Mouse (Mus musculus) layer of hippocampus, postnatal 10 days (tissue): ENCODE data around the gene Ddit4l. TPM values are rescaled to one million over a fixed set of nuclear protein-coding genes. Genes with fewer than 3 reads are reported as not detected.
A peak's percentile ranks its signal among the peaks of the same experiment; 100 is the strongest.
"Not testable (repeated sequence)": the region's sequence is repeated elsewhere in the genome, so short reads cannot be mapped to it uniquely, and the experiment has no call there.

ENCODE experiments used
- DNase-seq, 2 experiments: peaks; one replicate each; pipeline ENCODE4 v3.0.0; 2021; ENCODE audit warnings: low spot score in 2 of 2
- long read RNA-seq: library from polyadenylated mRNA; stranded (forward); transcript quantifications from one replicate; pipeline ENCODE4 v2.0.0, GENCODE M21; 2023
- total RNA-seq, 2 experiments: library from RNA; stranded (reverse); gene quantifications; 2 replicates each; pipeline ENCODE4 v1.2.3; 2021

Ddit4l gene
- total RNA-seq, result 10 to 100 TPM; 10.6 to 12.0 TPM
- long read RNA-seq, transcript Ddit4l-201 (3 exons, 2,722 nt), result major isoform, 18 of 20 reads
- long read RNA-seq, partial matches to known transcripts, result 0 of 20 reads
- long read RNA-seq, other reads (novel, unspliced or antisense), result 0 of 20 reads

DNA sequence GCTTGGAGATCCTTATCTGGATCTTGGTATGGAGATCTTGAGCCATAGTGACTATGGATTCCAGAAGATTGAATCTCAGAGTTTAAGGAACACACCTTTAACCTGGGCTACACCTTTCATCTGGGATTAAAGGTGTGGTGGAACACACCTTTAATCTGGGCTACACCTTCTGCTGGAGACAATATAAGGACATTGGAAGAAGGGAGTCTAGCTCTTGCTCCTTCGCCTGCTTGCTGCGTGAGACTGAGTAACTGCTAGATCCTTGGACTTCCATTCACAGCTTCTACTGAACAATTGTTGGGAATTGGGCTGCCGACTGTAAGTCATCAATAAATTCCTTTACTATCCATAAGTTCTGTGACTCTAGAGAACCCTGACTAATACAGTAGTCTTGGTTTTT, at the start of gene Ddit4l:
Gene Ddit4l (plus strand): TSS at position 301 of the 400 bp plus-strand sequence.
- not testable (repeated sequence) for DNase-seq

DNA sequence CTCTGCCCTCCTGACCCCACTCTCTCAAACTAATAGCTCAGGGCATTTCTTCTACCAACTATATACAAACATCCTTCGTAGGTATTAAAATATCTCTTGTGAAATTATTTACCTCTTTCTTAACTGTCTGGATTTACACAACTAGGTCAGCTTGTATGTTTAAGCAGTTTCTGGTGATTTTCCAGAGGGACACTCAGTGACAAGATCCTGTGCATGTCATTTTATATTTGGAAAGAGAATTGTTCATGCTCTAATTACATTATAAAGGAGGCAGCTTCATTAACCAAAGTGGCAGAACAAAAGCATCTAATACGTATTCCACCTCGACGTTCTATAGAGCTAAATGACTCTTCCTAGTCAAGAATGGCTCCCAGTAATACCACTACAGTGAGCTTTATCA, 45.3 kb upstream of the Ddit4l start:
- DNase-seq, result no peak

DNA sequence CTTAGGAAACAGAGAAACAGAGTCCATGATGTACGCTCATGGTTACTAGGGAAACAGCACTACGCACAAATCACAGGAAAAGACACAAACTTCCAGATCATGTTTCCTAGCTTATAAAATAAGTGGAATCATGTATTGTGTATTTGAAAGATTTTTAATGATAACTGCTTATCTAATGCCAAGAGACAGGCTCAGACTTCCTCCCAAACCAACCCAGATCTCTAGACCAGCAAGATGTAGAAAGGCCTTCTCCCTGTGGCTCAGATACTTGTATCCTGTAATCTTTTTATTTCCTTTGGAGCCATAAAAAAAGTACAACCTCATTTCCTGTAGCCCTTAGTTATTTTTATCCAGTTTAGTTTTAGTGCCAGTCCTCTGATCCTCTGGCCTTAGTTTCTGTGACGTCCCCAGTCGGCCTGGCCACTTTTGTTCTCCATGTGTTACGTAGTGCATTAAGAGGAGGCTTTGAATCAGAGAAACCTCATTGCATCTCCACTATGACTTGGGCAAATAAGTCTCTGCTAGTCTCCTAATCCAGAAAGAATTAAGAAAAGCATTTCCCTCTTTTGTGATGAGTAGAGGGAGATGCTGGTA, 34.9 kb upstream of the Ddit4l start:
- no peak for DNase-seq

DNA sequence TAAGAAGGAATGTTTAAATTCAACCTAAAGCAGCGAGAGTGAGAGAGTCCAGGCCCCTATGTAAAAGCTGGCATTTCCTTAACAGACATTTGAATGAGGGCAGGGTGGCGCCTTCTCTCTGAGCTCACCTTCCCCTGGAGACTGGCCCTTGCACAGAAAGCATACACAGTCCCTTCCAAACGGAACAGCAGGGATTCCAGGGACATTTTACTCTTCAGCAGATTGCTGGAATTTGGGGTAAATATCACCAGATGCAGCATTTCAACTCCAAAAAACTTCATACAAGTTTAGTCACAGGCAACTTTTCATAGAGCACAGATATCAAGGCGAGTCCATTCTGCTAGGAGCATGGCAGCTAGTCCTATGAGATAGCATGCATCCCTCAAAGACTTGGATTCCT, 31.6 kb upstream of the Ddit4l start:
- DNase-seq, result no peak

DNA sequence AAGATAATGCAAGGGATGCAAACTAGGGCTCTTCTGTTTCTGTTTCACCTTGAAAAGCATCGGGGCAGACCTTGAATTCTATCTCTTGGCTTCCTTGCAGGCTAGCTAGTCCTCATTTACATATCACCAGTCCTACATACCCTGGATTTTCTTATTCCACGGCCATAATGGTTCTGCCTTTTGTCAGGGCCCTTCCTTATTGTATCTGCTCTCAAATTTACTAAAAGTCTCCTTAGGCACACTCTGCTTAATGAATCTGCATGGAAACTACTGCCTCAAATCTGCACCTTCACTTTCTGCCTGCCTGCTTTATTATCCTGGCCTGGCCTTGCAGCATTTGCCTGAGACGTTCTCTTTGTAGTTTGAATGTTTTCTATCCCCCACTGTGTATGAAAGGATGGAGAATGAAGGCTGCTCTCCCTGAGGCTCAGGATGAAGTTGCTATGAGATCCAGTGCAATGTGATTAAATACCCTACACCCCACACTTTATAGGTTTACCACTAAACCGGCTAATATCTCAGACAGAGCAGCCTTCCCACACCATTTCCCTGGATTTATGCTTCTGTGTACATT, 27.0 kb upstream of the Ddit4l start:
- no peak for DNase-seq

DNA sequence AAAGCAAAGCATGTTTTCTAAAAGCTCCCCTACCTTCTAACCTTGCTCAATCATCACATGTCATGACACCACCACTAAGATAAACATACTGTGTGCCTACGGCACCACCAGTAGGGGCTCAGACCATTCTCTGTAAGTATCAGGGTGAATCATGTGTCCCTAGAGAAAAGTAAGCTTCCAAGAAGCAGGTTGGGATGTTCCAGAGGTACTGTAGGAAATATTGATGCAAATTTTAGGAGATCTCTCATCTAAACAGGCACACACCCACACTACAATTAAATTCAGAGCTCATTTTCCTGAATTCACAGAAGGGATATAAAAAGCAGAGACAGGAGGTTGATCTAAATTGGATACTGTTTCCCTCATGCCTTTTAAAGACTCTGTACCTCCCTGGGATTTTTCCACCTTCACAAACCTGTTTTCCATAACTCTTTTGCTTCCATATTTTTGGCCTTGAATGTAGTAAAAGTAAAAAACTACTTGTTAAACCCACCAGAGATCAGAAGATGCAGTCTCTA, 12.4 kb upstream of the Ddit4l start:
- no peak for DNase-seq

DNA sequence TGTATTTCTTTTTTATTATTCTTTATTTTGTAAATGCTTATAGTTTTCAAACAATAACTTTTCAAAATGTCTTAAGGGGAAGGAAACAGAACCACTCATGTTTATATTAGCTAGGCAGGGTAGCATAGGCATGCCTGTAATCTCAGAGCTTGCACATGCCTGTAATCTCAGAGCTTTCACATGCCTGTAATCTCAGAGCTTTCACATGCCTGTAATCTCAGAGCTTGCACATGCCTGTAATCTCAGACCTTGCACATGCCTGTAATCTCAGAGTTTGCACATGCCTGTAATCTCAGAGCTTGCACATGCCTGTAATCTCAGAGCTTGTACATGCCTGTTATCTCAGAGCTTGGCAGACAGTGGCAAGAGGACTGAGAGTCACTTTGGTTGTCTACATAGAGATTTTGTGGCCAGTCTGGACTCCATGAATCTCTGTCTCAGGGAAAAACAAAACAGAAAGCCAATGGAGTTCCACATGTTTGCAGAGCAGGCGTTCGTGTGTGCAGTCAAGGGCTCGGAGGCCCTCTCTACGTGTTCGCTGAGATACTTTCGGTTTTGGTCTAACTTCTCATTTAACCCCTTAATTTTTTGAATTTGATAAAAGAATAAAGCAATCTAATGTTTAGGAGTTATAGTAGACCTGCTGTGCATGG, 10.8 kb upstream of the Ddit4l start:
- no peak for DNase-seq

DNA sequence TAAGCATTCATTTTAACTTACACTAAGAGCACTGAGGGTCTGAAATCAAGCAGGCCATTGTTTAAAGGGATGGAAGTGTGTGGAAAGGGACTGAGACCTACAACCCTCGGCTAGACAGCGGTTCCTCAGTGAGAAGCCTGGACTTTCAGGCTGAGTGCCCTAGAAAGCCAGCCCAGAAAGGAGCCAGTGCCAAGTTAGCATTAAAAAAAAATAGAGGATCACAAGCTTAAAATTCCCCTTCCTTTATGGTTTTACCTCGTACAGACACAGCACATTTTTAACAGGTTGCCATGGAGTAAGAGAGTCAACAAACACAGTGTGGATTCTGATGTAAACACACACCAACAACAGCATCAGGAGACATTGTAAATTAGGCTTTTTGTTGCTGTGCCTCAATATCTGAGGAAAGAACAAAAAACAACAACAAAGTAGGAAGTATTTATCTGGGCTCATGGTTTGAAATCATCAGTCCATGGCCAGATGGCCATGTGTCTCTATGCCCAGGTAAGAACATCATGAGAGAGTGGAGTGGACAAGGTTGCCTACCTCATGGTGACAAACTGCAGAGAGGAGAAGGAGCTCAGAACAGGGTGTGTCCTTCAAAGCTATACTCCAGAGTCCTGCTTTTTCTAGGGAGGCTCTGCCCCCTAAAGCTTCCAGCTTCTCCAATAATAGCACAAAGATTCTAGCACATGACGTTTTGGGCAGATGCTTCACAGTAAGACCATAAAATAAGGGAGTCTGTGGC, 10.1 kb upstream of the Ddit4l start:
- DNase-seq, result no peak

DNA sequence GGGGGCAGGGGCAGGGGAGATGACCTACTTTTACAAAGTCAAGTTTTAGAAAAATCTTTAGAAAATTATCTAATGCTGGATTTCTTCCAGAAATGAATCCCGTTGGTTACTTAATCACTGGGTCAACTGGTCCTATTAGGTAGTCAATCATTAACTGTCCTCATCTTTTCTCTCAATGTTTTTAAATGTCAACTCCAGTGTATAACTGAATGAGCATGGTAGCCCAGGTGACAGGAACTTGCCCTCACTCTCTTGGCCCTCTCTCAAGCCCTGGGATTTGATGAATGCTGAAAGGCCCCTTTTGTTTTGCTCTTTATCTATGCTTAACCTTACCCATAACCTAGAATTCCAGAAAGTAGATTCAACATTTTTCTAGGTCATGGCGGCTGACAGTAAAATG, 9.4 kb upstream of the Ddit4l start:
- no peak for DNase-seq

DNA sequence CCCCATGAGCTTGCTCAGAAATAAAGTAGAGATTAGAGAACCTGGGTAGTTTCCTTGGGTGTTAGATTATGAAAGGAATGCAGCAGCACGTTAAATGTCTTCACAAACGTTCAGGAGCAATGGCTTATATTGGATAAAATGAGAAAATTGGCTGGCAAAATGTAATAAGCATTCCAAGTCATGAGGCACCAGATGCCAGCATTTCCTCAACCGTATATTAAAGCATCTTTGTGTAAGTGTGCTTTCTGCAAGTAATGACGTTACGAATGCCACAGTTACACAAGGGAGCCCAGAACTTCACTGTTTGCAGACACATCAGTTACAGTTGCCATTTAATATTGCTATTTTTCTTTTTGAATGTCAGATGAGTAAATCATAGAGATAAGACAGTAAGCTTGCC, 872 bp upstream of the Ddit4l start:
- DNase-seq, result no peak

DNA sequence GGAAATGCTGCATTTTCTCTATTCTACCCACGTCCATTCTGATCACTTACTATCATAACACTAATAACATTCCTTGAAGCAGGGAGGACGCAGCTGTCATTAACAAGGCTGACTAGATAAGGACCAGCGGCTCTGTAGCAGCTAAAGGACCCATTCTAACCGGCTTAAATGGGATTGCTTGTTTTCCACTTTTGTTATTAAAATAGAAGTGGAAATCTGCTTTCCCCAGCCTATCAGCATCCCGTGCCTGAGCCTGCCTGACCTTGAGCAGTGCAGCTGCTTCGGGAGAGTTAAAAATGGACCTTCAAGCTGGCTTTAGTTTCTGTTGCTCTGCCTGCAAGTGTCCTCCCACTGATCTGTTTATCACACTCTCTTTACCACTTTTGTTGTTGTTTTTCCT, 679 bp downstream of the Ddit4l start:
- no peak for DNase-seq

DNA sequence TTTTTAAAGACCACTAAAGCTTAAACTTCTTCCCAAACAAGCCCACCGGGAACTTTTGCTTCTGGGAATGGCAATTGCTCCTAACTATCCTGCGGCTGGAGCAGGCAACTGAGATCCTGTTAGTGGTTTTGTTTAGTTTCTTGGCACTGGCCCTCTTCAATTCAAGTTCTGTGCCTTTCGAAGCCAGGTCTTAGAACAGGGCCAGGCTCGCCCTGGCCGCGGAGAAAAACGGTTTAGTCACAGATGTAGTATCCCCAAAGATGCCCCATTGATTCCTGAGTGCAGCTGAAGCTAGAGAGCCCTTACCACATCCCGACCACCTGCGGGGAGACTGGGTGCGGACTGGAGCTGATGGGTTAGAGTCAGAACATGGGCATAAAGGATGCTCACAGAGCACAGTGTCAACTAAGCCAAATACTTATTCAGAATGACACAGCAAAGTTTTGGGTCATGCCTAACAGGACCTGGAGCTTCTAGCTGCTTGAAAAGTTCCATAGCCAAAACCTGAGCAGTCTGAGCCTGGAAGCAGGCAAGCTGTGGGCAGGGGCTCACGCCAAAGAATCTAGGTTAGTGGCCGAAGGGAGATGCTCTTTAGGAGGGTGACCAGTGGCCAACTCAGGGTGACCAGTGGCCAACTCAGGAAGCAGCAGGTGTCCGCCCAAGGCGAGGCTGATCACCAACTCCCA, 1.6 kb downstream of the Ddit4l start:
- DNase-seq, result peak; percentile 16 to 34

DNA sequence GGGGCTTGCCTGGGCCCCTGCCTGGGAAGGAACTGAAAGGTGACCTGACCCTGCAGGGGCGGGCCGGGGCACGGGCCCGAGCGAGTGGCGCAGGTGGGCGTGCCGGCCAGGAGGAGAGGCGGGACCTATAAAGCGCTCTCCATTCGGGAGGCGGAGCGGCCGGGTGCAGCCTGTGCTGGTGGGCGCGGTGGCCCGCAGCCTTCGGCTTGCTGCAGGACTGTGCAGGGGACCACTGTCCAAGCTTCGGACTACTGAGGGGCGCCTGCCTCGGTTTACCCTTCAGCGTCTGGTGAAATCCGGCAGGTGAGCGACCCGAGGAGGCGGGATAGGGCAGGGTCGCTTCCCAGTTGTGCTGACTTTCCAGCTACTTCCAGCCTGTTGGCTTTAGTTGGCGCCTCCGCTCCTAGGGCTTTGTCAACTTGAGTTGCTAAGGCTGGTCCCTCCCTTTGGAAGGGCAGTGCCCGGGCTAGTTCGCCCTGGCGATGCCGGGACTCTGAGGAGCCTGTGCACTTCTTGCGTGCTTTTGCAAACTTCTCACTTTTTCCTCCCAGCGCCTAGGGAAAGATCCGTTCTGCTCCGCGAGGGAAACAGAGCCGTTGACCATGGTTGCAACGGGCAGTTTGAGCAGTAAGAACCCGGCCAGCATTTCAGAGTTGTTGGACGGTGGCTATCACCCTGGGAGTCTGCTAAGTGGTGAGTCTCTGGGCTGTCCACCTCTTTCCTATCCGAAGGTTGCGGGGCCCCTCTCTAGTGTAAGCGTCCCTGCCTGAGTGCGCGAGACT, 2.4 kb downstream of the Ddit4l start:
- DNase-seq, result peak; percentile 38 to 55

DNA sequence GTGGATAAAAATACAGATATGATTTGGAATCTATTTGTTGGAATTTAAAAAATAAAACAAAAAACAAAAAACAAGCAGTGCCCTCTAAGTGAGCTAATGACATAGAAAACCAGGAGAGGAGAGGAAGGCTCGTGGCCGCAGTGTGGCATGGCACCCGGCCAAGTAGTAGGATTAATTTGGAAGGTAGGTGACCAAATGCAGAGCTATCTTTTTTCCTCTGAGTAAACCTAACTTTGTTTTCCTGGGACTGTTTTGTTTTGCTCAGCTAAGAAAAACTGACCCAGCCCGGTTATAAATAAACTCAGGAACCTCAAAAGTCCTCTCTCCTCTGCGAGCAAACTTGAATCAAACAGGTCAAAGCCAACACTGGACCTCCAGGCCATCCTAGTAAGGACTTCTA, 3.6 kb downstream of the Ddit4l start:
- no peak for DNase-seq

DNA sequence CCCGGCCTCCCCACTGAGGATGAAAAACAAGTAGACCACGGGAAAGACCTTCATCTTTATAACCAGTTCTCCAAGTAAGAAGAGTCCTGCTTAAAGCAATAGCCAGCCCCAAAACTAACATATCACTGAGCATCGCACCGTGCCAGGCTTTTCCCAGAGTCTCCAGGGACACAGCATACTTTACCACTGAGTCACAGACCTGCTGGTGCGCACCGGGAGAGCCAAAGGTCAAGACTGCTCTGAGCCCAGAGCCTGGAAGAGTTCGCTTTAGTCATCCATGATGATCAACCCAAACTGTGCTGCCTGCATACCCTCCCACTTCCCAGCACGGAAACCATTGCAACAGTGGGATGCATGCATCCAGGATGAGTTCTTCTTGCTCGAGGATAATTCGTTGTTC, 12.3 kb downstream of the Ddit4l start:
- no peak for DNase-seq

DNA sequence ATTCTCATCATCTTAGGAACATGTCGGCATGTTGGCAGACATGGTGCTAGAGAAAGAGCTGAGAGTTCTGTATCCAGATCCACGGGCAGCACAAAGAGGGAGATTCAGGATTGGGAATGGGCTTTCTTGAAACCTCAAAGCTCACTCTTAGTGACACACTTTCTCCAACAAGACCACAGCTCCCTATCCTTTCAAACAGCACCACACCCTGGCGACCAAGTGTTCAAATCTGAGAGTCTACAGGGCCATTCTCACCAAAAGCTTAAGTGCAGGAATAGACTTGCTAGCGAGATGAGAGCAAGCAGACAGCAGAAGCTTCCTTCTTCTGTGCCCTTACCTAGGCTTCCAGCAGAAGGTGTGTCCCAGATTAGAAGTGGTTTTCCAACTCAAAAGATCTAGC, 15.2 kb downstream of the Ddit4l start:
- DNase-seq, result no peak

DNA sequence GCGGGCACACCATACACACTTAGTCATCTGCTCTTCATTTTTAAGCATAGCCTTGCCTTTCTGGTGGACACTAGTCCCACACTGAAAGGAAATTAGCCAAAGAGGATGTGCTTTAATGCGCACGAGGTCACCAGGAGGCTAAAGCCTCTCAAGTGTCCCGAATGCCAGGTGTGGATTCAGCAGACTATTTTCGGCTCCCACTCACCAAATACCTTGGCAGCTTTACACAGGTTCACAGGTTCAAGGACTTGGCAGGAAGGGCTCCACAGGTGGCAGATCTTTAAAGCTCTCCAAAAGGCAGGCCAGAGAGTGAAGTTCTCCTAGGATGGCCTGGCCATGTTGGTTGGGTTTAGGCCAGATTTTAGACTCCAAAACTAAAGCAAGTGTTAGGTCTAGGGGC, 19.8 kb downstream of the Ddit4l start:
- no peak for DNase-seq

DNA sequence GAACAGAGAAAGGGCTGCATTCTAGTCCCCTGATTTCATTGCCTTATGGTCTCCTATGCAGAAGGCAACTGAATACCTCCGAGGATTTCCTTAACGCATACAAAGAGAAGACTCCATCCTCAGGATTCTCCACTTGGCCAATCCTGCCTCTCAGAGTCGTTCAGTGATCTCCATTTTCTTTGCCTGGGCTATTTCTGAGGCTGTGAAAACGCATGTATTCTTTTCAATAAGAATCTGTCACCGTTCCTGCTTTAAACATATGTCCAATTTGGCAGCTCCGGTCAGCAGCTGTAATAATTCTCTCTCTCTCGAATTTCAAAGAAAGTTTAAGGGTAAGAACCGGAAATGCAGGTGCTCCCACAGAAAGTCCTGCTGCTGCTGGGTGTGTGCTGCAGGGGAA, 20.7 kb downstream of the Ddit4l start:
- no peak for DNase-seq

DNA sequence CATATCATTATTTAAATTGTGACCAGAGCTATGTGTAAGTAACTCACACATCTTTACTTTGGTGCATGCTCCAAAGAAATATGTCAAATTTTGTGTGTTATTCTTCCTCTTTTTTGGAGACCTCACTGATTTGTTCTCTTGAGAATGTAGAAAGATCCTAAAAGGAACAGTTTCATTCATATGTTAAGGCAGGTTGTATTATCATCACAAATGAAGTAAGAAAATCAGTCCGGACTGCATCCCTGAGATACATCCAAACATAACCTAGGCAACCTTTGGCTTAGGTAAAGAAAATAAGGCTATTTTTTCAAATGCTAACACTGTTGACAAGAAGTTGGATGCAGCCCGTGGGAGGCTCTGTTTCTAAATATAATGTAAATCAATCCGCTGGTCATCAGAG, 21.2 kb downstream of the Ddit4l start:
- DNase-seq, result no peak

DNA sequence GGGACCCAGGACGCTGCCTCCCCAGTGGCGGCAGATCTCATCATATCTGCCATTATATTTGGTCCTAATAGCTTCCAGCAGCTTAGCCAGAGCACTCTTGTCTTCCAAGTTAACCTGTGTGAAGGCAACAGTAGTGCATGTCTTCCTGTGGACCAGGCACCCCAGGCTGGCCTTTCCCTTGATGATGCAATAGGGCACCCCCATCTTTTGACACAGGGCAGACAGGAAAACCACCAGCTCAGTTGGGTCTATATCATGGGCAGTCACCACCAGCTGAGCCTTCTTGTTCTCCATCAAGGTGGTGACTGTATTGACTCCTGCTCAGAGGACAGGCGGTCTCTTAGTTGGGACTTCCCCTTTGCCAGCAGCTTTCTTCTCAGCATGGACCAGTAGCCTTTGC, 22.7 kb downstream of the Ddit4l start:
- no peak for DNase-seq
